Comparison of ENCODE assay signal across 36 mouse cellular contexts in the genomic region with DNA sequence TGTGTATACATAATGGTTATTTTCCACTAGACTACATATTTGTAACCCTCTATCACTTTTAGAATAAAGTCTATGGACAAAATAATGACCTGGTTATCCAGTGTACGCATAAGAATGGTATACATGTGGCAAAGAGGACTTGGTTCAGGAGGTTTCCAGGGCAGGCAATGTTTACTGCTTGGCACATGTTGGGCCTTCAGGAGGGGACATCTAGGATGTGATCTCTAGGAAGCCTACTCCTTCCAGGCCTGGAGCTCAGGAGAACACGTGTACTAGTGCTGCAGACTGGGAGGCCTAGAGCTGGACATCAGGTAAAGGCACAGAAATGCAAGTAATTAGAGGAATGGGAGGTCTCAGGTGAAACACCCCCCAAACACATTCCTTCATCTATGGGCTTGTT.
"Had no signal": no experiment of that assay in that cellular context is flagged by ENCODE, and none has a peak within 500 bp of the region (broad histone marks: within the 10 kb centered on the region; RNA-seq: fewer than 3 reads in every experiment).

No protein-coding gene starts in this region.

- H3K4me2 ChIP-seq: heart, embryonic 11.5 days; heart, embryonic 12.5 days; heart, embryonic 13.5 days; heart, embryonic 15.5 days; hindbrain, embryonic 12.5 days; hindbrain, embryonic 13.5 days; hindbrain, embryonic 14.5 days; hindbrain, embryonic 15.5 days; intestine, embryonic 15.5 days; kidney, embryonic 15.5 days had no signal

- H3K9me3 ChIP-seq: heart, embryonic 10.5 days; heart, embryonic 12.5 days; heart, embryonic 13.5 days; heart, embryonic 15.5 days; hindbrain, embryonic 10.5 days; hindbrain, embryonic 12.5 days; hindbrain, embryonic 13.5 days; hindbrain, embryonic 15.5 days; intestine, embryonic 15.5 days; kidney, embryonic 15.5 days had no signal

- H3K4me3 ChIP-seq: heart, embryonic 10.5 days; heart, embryonic 12.5 days; heart, embryonic 13.5 days; heart, embryonic 15.5 days; hindbrain, embryonic 10.5 days; hindbrain, embryonic 12.5 days; hindbrain, embryonic 13.5 days; hindbrain, embryonic 15.5 days; intestine, embryonic 15.5 days; kidney, embryonic 15.5 days; layer of hippocampus, adult 2 months; left cerebral cortex, adult 2 months had no signal

- ATAC-seq: hindbrain, embryonic 16.5 days; hindbrain, postnatal 0 days; inflammation-experienced regulatory T-cells, adult 6 months; intestine, embryonic 15.5 days; intestine, embryonic 16.5 days; intestine, postnatal 0 days had no signal

- H3K9ac ChIP-seq: heart, embryonic 12.5 days; heart, embryonic 13.5 days; heart, embryonic 15.5 days; hindbrain, embryonic 12.5 days; hindbrain, embryonic 13.5 days; hindbrain, embryonic 14.5 days; hindbrain, embryonic 15.5 days; intestine, embryonic 15.5 days; kidney, embryonic 15.5 days had no signal

- H3K27me3 ChIP-seq: heart, embryonic 12.5 days; heart, embryonic 13.5 days; heart, embryonic 15.5 days; hindbrain, embryonic 12.5 days; hindbrain, embryonic 15.5 days; intestine, embryonic 15.5 days; kidney, embryonic 15.5 days had no signal

- H3K27ac ChIP-seq: heart, embryonic 10.5 days; heart, embryonic 13.5 days; heart, embryonic 15.5 days; hindbrain, embryonic 10.5 days; hindbrain, embryonic 12.5 days; hindbrain, embryonic 13.5 days; hindbrain, embryonic 14.5 days; hindbrain, embryonic 15.5 days; hindbrain, postnatal 0 days; intestine, embryonic 15.5 days; kidney, embryonic 15.5 days; kidney, postnatal 0 days; layer of hippocampus, adult 2 months; left cerebral cortex, adult 2 months had no signal

- H3K4me1 ChIP-seq: heart, embryonic 10.5 days; heart, embryonic 12.5 days; heart, embryonic 15.5 days; hindbrain, embryonic 10.5 days; hindbrain, embryonic 12.5 days; intestine, embryonic 15.5 days had no signal

- DNase-seq: heart, postnatal 10 days; heart, postnatal 14 days; heart, postnatal 36 days; heart, postnatal 4 days; kidney, adult 11 months; kidney, adult 18-20 months; kidney, adult 2 months; kidney, adult 8-10 months; kidney, adult 9 months; kidney, postnatal 10 days; kidney, postnatal 14 days; kidney, postnatal 25 days; kidney, postnatal 36 days; kidney, postnatal 4 days; layer of hippocampus, adult 9-11 months; layer of hippocampus, postnatal 36 days had no signal

- H3K36me3 ChIP-seq: heart, embryonic 10.5 days; heart, embryonic 12.5 days; heart, embryonic 13.5 days; heart, embryonic 15.5 days; hindbrain, embryonic 10.5 days; hindbrain, embryonic 12.5 days; hindbrain, embryonic 13.5 days; hindbrain, embryonic 15.5 days; intestine, embryonic 15.5 days; kidney, embryonic 15.5 days had no signal
